Mouse (Mus musculus): ENCODE data around the gene Rad54l. TPM values are rescaled to one million over a fixed set of nuclear protein-coding genes. Genes with fewer than 3 reads are reported as not detected.

Rad54l gene
- total and polyA plus RNA-seq, 3 experiments = 29.4 to 44.0 TPM; not detected in 1

DNA sequence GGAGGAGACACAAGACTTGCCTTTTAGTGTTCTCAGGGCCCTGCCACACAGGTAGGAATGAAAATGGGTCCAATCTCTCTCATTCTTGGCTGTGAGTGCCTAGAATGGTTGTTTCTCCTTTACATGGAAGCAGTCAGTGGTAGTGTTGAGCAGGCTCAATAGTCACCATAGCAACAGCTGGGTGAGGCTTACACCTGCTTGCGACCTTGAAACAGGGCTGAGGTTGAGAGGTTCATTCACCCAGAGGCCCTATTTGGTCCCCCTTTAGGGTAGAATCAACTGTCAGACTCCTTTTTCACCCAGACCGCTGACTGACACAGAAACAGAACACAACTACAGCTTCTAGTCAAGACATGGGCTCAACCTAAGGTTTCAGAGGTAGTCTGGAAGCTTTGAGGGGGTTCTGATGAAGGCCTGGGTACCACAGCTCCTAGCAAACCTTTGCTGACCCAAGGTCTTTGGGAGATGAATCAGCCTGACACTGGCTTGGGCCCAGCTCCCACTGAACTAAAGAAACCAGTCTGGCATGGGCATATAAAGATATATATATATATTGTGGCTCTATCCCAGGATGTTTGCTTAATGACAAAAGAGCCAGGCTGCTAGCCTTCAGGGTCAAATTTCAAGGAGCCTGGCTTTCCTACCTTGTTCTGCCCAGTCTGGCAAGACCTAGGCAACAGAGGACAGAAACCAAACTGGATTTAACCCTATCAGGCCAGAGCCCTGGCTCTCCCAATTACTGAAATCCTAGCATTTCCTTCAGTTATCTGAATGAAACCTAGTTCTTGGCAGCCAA is 41.5 kb upstream of the Rad54l start:
- no peak for DNase-seq (ENCODE audit: low read depth, low spot score)
- Histone ChIP-seq H3K36me3 (ENCODE audit: control insufficient read depth in 1 of 2, insufficient read depth in 2 of 2, low read length in 2 of 2) (peaks cover 0 to 14% of the 10 kb centered on the region in 2 experiments; a peak in 3 of 4 replicates), H3K27ac (ENCODE audit: control insufficient read depth, low read depth, low read length) (no peak overlapping the region), H3K4me1 (ENCODE audit: control insufficient read depth in 1 of 2, insufficient read depth in 2 of 2, low read length in 2 of 2) (peaks cover 10 to 19% of the 10 kb centered on the region in 2 experiments), H3K79me2 (ENCODE audit: control insufficient read depth, insufficient read depth, low read length, poor library complexity) (no peaks in the 10 kb centered on the region), H3K4me3 (ENCODE audit: control insufficient read depth in 1 of 2, insufficient read depth in 1 of 2, low read depth in 2 of 2, low read length in 2 of 2) (no peak overlapping the region), H3K27me3 (ENCODE audit: control insufficient read depth in 1 of 2, insufficient read depth in 2 of 2, low read length in 2 of 2) (no peaks in the 10 kb centered on the region), H3K9ac (ENCODE audit: control insufficient read depth, low read depth, low read length, poor library complexity, severe bottlenecking) (no peak overlapping the region), H3K9me3 (replicated peaks; ENCODE audit: insufficient read depth, low read length) (no peaks in the 10 kb centered on the region)
- no peak for TF ChIP-seq MXI1 (IDR thresholded peaks at IDR 0.05; ENCODE audit: low read depth, low read length)
- TF ChIP-seq USF2 (IDR thresholded peaks at IDR 0.05; ENCODE audit: borderline replicate concordance in 1 of 2, insufficient read depth in 1 of 2, low read depth in 1 of 2, low read length in 2 of 2) = no peak
- TF ChIP-seq TAL1 (IDR thresholded peaks at IDR 0.05; ENCODE audit: low read length) = no peak
- TF ChIP-seq GABPA (IDR thresholded peaks at IDR 0.05; ENCODE audit: low read depth, low read length) = no peak
- TF ChIP-seq MYC (IDR thresholded peaks at IDR 0.05; ENCODE audit: low read depth, low read length) = no peak
- no peak for TF ChIP-seq GATA1 (IDR thresholded peaks at IDR 0.05; ENCODE audit: low read depth, low read length)
- TF ChIP-seq ZNF384 (IDR thresholded peaks at IDR 0.05; ENCODE audit: low read depth, low read length) = no peak
- TF ChIP-seq KAT2A (conservative IDR thresholded peaks at IDR 0.05; ENCODE audit: low read depth, low read length) = no peak
- no peak for TF ChIP-seq UBTF (IDR thresholded peaks at IDR 0.05; ENCODE audit: borderline replicate concordance, insufficient read depth, low read depth, low read length)
- no peak for TF ChIP-seq USF1 (IDR thresholded peaks at IDR 0.05; ENCODE audit: low read depth, low read length)
- TF ChIP-seq RAD21 (IDR thresholded peaks at IDR 0.05; ENCODE audit: low read depth, low read length) = no peak
- no peak for TF ChIP-seq MAFK (IDR thresholded peaks at IDR 0.05; ENCODE audit: borderline replicate concordance, low read depth, low read length)
- no peak for TF ChIP-seq ZMIZ1 (IDR thresholded peaks at IDR 0.05; ENCODE audit: low read depth, low read length)
- no peak for TF ChIP-seq BHLHE40 (IDR thresholded peaks at IDR 0.05; ENCODE audit: borderline replicate concordance, low read depth, low read length)

GRCm38 (mm10) chr4:116162142-116162541 is 38.7 kb upstream of the Rad54l start:
- H3K79me2 ChIP-seq (ENCODE audit: control insufficient read depth, insufficient read depth, low read length, poor library complexity) = no peaks in the 10 kb centered on the region
- DNase-seq (ENCODE audit: low read depth, low spot score) = peak; percentile 54
- H3K36me3 ChIP-seq (ENCODE audit: control insufficient read depth in 1 of 2, insufficient read depth in 2 of 2, low read length in 2 of 2) = peaks cover 0 to 12% of the 10 kb centered on the region in 2 experiments; a peak in 3 of 4 replicates
- peaks cover 10 to 15% of the 10 kb centered on the region in 2 experiments for H3K4me1 ChIP-seq (ENCODE audit: control insufficient read depth in 1 of 2, insufficient read depth in 2 of 2, low read length in 2 of 2)
- no peak overlapping the region for H3K9ac ChIP-seq (ENCODE audit: control insufficient read depth, low read depth, low read length, poor library complexity, severe bottlenecking)
- no peak overlapping the region for H3K4me3 ChIP-seq (ENCODE audit: control insufficient read depth in 1 of 2, insufficient read depth in 1 of 2, low read depth in 2 of 2, low read length in 2 of 2)
- H3K27me3 ChIP-seq (ENCODE audit: control insufficient read depth in 1 of 2, insufficient read depth in 2 of 2, low read length in 2 of 2) = no peaks in the 10 kb centered on the region
- H3K9me3 ChIP-seq (replicated peaks; ENCODE audit: insufficient read depth, low read length) = no peaks in the 10 kb centered on the region
- TF ChIP-seq TCF12 (IDR thresholded peaks at IDR 0.05; ENCODE audit: low read depth, low read length) = no peak
- no peak for TF ChIP-seq MAFK (IDR thresholded peaks at IDR 0.05; ENCODE audit: borderline replicate concordance, low read depth, low read length)
- no peak for TF ChIP-seq NRF1 (IDR thresholded peaks at IDR 0.05; ENCODE audit: insufficient read depth, low read depth, low read length, poor library complexity, severe bottlenecking)
- TF ChIP-seq CHD2 (IDR thresholded peaks at IDR 0.05; ENCODE audit: low read length) = no peak
- TF ChIP-seq GATA1 (IDR thresholded peaks at IDR 0.05; ENCODE audit: low read depth, low read length) = no peak
- no peak for TF ChIP-seq E2F4 (IDR thresholded peaks at IDR 0.05; ENCODE audit: borderline replicate concordance, low read depth, low read length)
- no peak for TF ChIP-seq USF2 (IDR thresholded peaks at IDR 0.05; ENCODE audit: borderline replicate concordance in 1 of 2, insufficient read depth in 1 of 2, low read depth in 1 of 2, low read length in 2 of 2)
- TF ChIP-seq POLR2AphosphoS2 (IDR thresholded peaks at IDR 0.05; ENCODE audit: low read length) = no peak
- TF ChIP-seq NELFE (IDR thresholded peaks at IDR 0.05; ENCODE audit: low read depth, low read length) = no peak
- TF ChIP-seq TAL1 (IDR thresholded peaks at IDR 0.05; ENCODE audit: low read length) = no peak
- TF ChIP-seq MAX (IDR thresholded peaks at IDR 0.05; ENCODE audit: low read length) = no peak
- no peak overlapping the region for H3K27ac ChIP-seq (ENCODE audit: control insufficient read depth, low read depth, low read length)

All from MEL (cell line).